ENCODE assay signal across 8 mouse cellular contexts in genomic region chr3:31769193-31769592, GRCm38 (mm10).
DNase-seq lines count a peak whose midpoint lies in the region; ATAC-seq and TF ChIP-seq lines count a peak whose summit lies in the region.

No protein-coding gene starts in this region.

- no peak overlapping the region for H3K9ac ChIP-seq in hindbrain, embryonic 11.5 days (ENCODE audit: low read depth, low read length)
- no peak overlapping the region for H3K9ac ChIP-seq in hindbrain, embryonic 12.5 days
- H3K9ac ChIP-seq in midbrain, embryonic 14.5 days (replicated peaks; ENCODE audit: low read length), result no peak overlapping the region
- no peak overlapping the region for H3K9ac ChIP-seq in midbrain, embryonic 11.5 days (ENCODE audit: low read length)

- no peaks in the 10 kb centered on the region for H3K9me3 ChIP-seq in hindbrain, embryonic 11.5 days (ENCODE audit: control insufficient read depth, low read length)
- no peaks in the 10 kb centered on the region for H3K9me3 ChIP-seq in hindbrain, embryonic 12.5 days (replicated peaks)
- no peaks in the 10 kb centered on the region for H3K9me3 ChIP-seq in midbrain, embryonic 14.5 days (ENCODE audit: control insufficient read depth, low read length)
- no peaks in the 10 kb centered on the region for H3K9me3 ChIP-seq in midbrain, embryonic 11.5 days (ENCODE audit: control insufficient read depth, low read length)

- no peak overlapping the region for H3K4me3 ChIP-seq in hindbrain, embryonic 11.5 days (ENCODE audit: low read depth, low read length)
- no peak overlapping the region for H3K4me3 ChIP-seq in hindbrain, embryonic 12.5 days
- H3K4me3 ChIP-seq in midbrain, embryonic 14.5 days (replicated peaks; ENCODE audit: low read depth, low read length), result no peak overlapping the region
- no peak overlapping the region for H3K4me3 ChIP-seq in midbrain, embryonic 11.5 days (ENCODE audit: low read depth, low read length)

- no peak overlapping the region for H3K4me2 ChIP-seq in hindbrain, embryonic 11.5 days (replicated peaks; ENCODE audit: low read depth, low read length)
- H3K4me2 ChIP-seq in hindbrain, embryonic 12.5 days (replicated peaks), result no peak overlapping the region
- H3K4me2 ChIP-seq in midbrain, embryonic 14.5 days (ENCODE audit: low read length), result no peak overlapping the region
- no peak overlapping the region for H3K4me2 ChIP-seq in midbrain, embryonic 11.5 days

- H3K27me3 ChIP-seq in hindbrain, embryonic 11.5 days (ENCODE audit: control insufficient read depth, insufficient read depth, low read length), result no peaks in the 10 kb centered on the region
- H3K27me3 ChIP-seq in hindbrain, embryonic 12.5 days, result no peaks in the 10 kb centered on the region
- H3K27me3 ChIP-seq in midbrain, embryonic 14.5 days (ENCODE audit: control insufficient read depth, insufficient read depth, low read length), result no peaks in the 10 kb centered on the region
- no peaks in the 10 kb centered on the region for H3K27me3 ChIP-seq in midbrain, embryonic 11.5 days (ENCODE audit: control insufficient read depth, insufficient read depth, low read length)

- peak; percentile 39 for DNase-seq in hindbrain, embryonic 11.5 days (ENCODE audit: low spot score)
- DNase-seq in midbrain, embryonic 14.5 days, result peak; percentile 79
- DNase-seq in midbrain, embryonic 11.5 days (ENCODE audit: low spot score, missing footprints), result no peak
- DNase-seq in brain, embryonic 14.5 days (ENCODE audit: low read depth), result peak; percentile 77
- DNase-seq in retina, postnatal 1 day, result peak; percentile 35
- DNase-seq in gastrocnemius, adult 8-10 months (ENCODE audit: low spot score in 2 of 2), result no peak
- no peak for DNase-seq in layer of hippocampus, adult 9-10 months (ENCODE audit: low spot score)

- no peak for TF ChIP-seq POLR2A in brain, embryonic 14.5 days (IDR thresholded peaks at IDR 0.05; ENCODE audit: borderline replicate concordance, extremely low read depth, insufficient read depth, insufficient read length, poor library complexity, severe bottlenecking)

- WGBS in hindbrain, embryonic 11.5 days, result 90% methylated on average over 1 of the region's 1 CpGs
- 97% methylated on average over 1 of the region's 1 CpGs for WGBS in hindbrain, embryonic 12.5 days
- WGBS in midbrain, embryonic 14.5 days, result 94% methylated on average over 1 of the region's 1 CpGs
- WGBS in midbrain, embryonic 11.5 days, result 92% methylated on average over 1 of the region's 1 CpGs

- no peaks in the 10 kb centered on the region for H3K36me3 ChIP-seq in hindbrain, embryonic 11.5 days (ENCODE audit: control insufficient read depth, insufficient read depth, low read length)
- H3K36me3 ChIP-seq in hindbrain, embryonic 12.5 days, result no peaks in the 10 kb centered on the region
- H3K36me3 ChIP-seq in midbrain, embryonic 14.5 days (ENCODE audit: control insufficient read depth, insufficient read depth, low read length), result no peaks in the 10 kb centered on the region
- H3K36me3 ChIP-seq in midbrain, embryonic 11.5 days (ENCODE audit: control insufficient read depth, insufficient read depth, low read length), result no peaks in the 10 kb centered on the region

- H3K27ac ChIP-seq in hindbrain, embryonic 11.5 days (ENCODE audit: low read depth, low read length), result no peak overlapping the region
- H3K27ac ChIP-seq in hindbrain, embryonic 12.5 days, result no peak overlapping the region
- no peak overlapping the region for H3K27ac ChIP-seq in midbrain, embryonic 14.5 days (replicated peaks; ENCODE audit: low read depth, low read length)
- H3K27ac ChIP-seq in midbrain, embryonic 11.5 days (ENCODE audit: low read depth, low read length), result no peak overlapping the region

- TF ChIP-seq CTCF in brain, embryonic 14.5 days (IDR thresholded peaks at IDR 0.05; ENCODE audit: borderline replicate concordance, extremely low read depth, insufficient read depth, insufficient read length), result peak; percentile 55; the same call in 1 of the 2 replicates

- no peak for ATAC-seq in hindbrain, embryonic 11.5 days (ENCODE audit: low FRiP score)
- ATAC-seq in hindbrain, embryonic 12.5 days (ENCODE audit: low FRiP score), result no peak
- ATAC-seq in midbrain, embryonic 14.5 days (ENCODE audit: low FRiP score, low TSS enrichment), result no peak
- no peak for ATAC-seq in midbrain, embryonic 11.5 days (ENCODE audit: low FRiP score)

- no peaks in the 10 kb centered on the region for H3K4me1 ChIP-seq in hindbrain, embryonic 11.5 days (replicated peaks; ENCODE audit: control insufficient read depth, insufficient read depth, low read length)
- no peaks in the 10 kb centered on the region for H3K4me1 ChIP-seq in hindbrain, embryonic 12.5 days
- H3K4me1 ChIP-seq in midbrain, embryonic 14.5 days (ENCODE audit: control insufficient read depth, insufficient read depth, low read length), result no peaks in the 10 kb centered on the region
- no peaks in the 10 kb centered on the region for H3K4me1 ChIP-seq in midbrain, embryonic 11.5 days (ENCODE audit: control insufficient read depth, insufficient read depth, low read length)

Comparison
In these comparisons a context has a peak if more than half of its experiments do, and no peak if none do; other contexts are left out.
1. DNase-seq: peak in hindbrain, embryonic 11.5 days (single experiment), midbrain, embryonic 14.5 days (single experiment), brain, embryonic 14.5 days (single experiment) and retina, postnatal 1 day (single experiment); none in midbrain, embryonic 11.5 days (single experiment), gastrocnemius, adult 8-10 months (0 of 2) and layer of hippocampus, adult 9-10 months (single experiment).